Mouse (Mus musculus) heart, embryonic 14.5 days (tissue): Measurements from ENCODE around the gene Piezo1. TPM values are rescaled to one million over a fixed set of nuclear protein-coding genes. Genes with fewer than 3 reads are reported as not detected.

ENCODE experiments used
- ATAC-seq: fragments of 200-750 bp; cut with Nextera tagmentation; 2 replicates; pipeline ENCODE4 v1.8.0; 2017; ENCODE audit warnings: low read depth, moderate TSS enrichment; ENCODE audit not compliant: insufficient number of reproducible peaks, insufficient read depth, low FRiP score
- H3K27ac ChIP-seq, 2 experiments: fragments of 200-500 bp in 1 of 2; fragments of 300-500 bp in 1 of 2; sonication (generic) in 1 of 2; replicated peaks in 1 of 2; 2 replicates each; pipeline ENCODE4 v1.5.1; 2012 to 2014; ENCODE audit warnings: low read depth in 2 of 2, low read length in 2 of 2, control low read depth in 1 of 2, mild to moderate bottlenecking in 1 of 2, mixed read lengths in 1 of 2; ENCODE audit not compliant: control insufficient read depth in 1 of 2, insufficient read depth in 1 of 2
- H3K27me3 ChIP-seq: fragments of 300-500 bp; sonication (generic); 2 replicates; pipeline ENCODE4 v1.6.1; 2014; ENCODE audit warnings: mild to moderate bottlenecking, low read length, control low read depth; ENCODE audit not compliant: control insufficient read depth, insufficient read depth
- H3K36me3 ChIP-seq: fragments of 300-500 bp; sonication (generic); 2 replicates; pipeline ENCODE4 v1.6.1; 2014; ENCODE audit warnings: mild to moderate bottlenecking, control low read depth, low read length, mixed read lengths; ENCODE audit not compliant: control insufficient read depth, insufficient read depth
- H3K4me1 ChIP-seq, 2 experiments: fragments of 200-500 bp in 1 of 2; fragments of 300-500 bp in 1 of 2; sonication (generic) in 1 of 2; 2 replicates each; pipeline ENCODE4 v1.6.1; 2012 to 2014; ENCODE audit warnings: low read length in 2 of 2, control low read depth in 1 of 2, mixed read lengths in 1 of 2; ENCODE audit not compliant: control insufficient read depth in 2 of 2, insufficient read depth in 2 of 2
- H3K4me2 ChIP-seq: fragments of 300-500 bp; sonication (generic); 2 replicates; pipeline ENCODE4 v1.6.1; 2014; ENCODE audit warnings: mild to moderate bottlenecking, low read length
- H3K4me3 ChIP-seq, 2 experiments: fragments of 200-500 bp in 1 of 2; fragments of 300-500 bp in 1 of 2; sonication (generic) in 1 of 2; 2 replicates each; pipeline ENCODE4 v1.5.1; 2012 to 2014; ENCODE audit warnings: low read length in 2 of 2, mild to moderate bottlenecking in 2 of 2, control low read depth in 1 of 2, low read depth in 1 of 2, moderate library complexity in 1 of 2; ENCODE audit not compliant: control insufficient read depth in 1 of 2, insufficient read depth in 1 of 2
- H3K9ac ChIP-seq: fragments of 300-500 bp; sonication (generic); 2 replicates; pipeline ENCODE4 v1.6.1; 2014; ENCODE audit warnings: mild to moderate bottlenecking, low read length
- H3K9me3 ChIP-seq: fragments of 300-500 bp; sonication (generic); 2 replicates; pipeline ENCODE4 v1.6.1; 2016; ENCODE audit warnings: low read length, control low read depth; ENCODE audit not compliant: control insufficient read depth
- WGBS: fragments of 180-500 bp; shearing (Covaris S2); extraction: QIAGEN DNeasy Blood & Tissue Kit; methylation state at CpG from one replicate; pipeline ENCODE4 v1.1.7; 2014; 5-methylcytosine and 5-hydroxymethylcytosine counted together
- polyA plus RNA-seq: library from polyadenylated mRNA; unstranded; fragments of >200 nt; fragmentation: Nextera tagmentation; extraction: Ambion mirVana; gene quantifications from 2 replicates; pipeline ENCODE4 v1.2.1, GENCODE M21; 2014

Gene Piezo1
- polyA plus RNA-seq, 1 experiment from 2014 or later, result 14.9 TPM

GRCm38 (mm10) chr8:122451161-122451703 lies 99.9 kb downstream of the Piezo1 start:
- WGBS, result 20% methylated on average over 7 of the region's 7 CpGs
- Histone ChIP-seq H3K36me3 (no peaks in the 10 kb centered on the region), H3K27me3 (no peaks in the 10 kb centered on the region), H3K9ac (peak overlapping the region; percentile 31), H3K4me3 (no peak overlapping the region), H3K9me3 (no peaks in the 10 kb centered on the region), H3K27ac (peak overlapping the region; percentile 89 to 97), H3K4me2 (peak overlapping the region; percentile 46), H3K4me1 (peaks cover 23 to 31% of the 10 kb centered on the region in 2 experiments)
- peak; percentile 45 for ATAC-seq

GRCm38 (mm10) chr8:122445203-122445602 lies 105.9 kb downstream of the Piezo1 start:
- H3K4me1 ChIP-seq, result peaks cover 15 to 25% of the 10 kb centered on the region in 2 experiments
- no peak for ATAC-seq
- H3K4me2 ChIP-seq, result peak overlapping the region; percentile 92
- no peaks in the 10 kb centered on the region for H3K36me3 ChIP-seq
- peak overlapping the region; percentile 88 for H3K9ac ChIP-seq
- no peaks in the 10 kb centered on the region for H3K27me3 ChIP-seq
- no peaks in the 10 kb centered on the region for H3K9me3 ChIP-seq
- H3K27ac ChIP-seq, result peak overlapping the region; percentile 82 to 99
- 48% methylated on average over 3 of the region's 3 CpGs for WGBS
- H3K4me3 ChIP-seq, result peak overlapping the region in 1 of 2 experiments; percentile 57; a peak in 1 of 4 replicates

- peak overlapping the region; percentile 52 to 57 for H3K4me3 ChIP-seq
- H3K9me3 ChIP-seq, result no peaks in the 10 kb centered on the region
- ATAC-seq, result peak; percentile 42
- peak overlapping the region; percentile 92 for H3K4me2 ChIP-seq
- H3K9ac ChIP-seq, result peak overlapping the region; percentile 88
- H3K4me1 ChIP-seq, result peaks cover 12 to 22% of the 10 kb centered on the region in 2 experiments
- WGBS, result 3% methylated on average over 19 of the region's 19 CpGs
- no peaks in the 10 kb centered on the region for H3K27me3 ChIP-seq
- peak overlapping the region; percentile 82 to 99 for H3K27ac ChIP-seq
- H3K36me3 ChIP-seq, result peaks cover 6% of the 10 kb centered on the region; the same call in 1 of the 2 replicates
Measured at GRCm38 (mm10) chr8:122444058-122444748, 106.9 kb downstream of the Piezo1 start.

GRCm38 (mm10) chr8:122443262-122444006 lies 107.7 kb downstream of the Piezo1 start, which contains the start of gene Mvd:
TSS of gene Mvd (minus strand) at chr8:122443422.
- H3K27ac ChIP-seq, result peak within 1 kb of the TSS; percentile 82 to 99
- H3K36me3 ChIP-seq, result peaks cover 11% of the 10 kb centered on the region; the same call in 1 of the 2 replicates
- H3K9ac ChIP-seq, result peak within 1 kb of the TSS; percentile 88
- H3K4me2 ChIP-seq, result peak within 1 kb of the TSS; percentile 92
- peaks cover 14 to 22% of the 10 kb centered on the region in 2 experiments for H3K4me1 ChIP-seq
- ATAC-seq, result peak; percentile 94
- H3K4me3 ChIP-seq, result peak within 1 kb of the TSS; percentile 57 to 74
- no peaks in the 10 kb centered on the region for H3K27me3 ChIP-seq
- WGBS, result under 1% methylated on average over 47 of the region's 47 CpGs
- no peaks in the 10 kb centered on the region for H3K9me3 ChIP-seq

GRCm38 (mm10) chr8:122442781-122443180 lies 108.3 kb downstream of the Piezo1 start:
- peak overlapping the region; percentile 81 for H3K9ac ChIP-seq
- H3K27me3 ChIP-seq, result no peaks in the 10 kb centered on the region
- peak overlapping the region; percentile 57 to 74 for H3K4me3 ChIP-seq
- no peaks in the 10 kb centered on the region for H3K9me3 ChIP-seq
- no peak for ATAC-seq
- H3K4me1 ChIP-seq, result peaks cover 18 to 29% of the 10 kb centered on the region in 2 experiments
- peaks cover 13% of the 10 kb centered on the region; the same call in 1 of the 2 replicates for H3K36me3 ChIP-seq
- H3K4me2 ChIP-seq, result peak overlapping the region; percentile 92
- 1% methylated on average over 11 of the region's 12 CpGs for WGBS
- H3K27ac ChIP-seq, result peak overlapping the region; percentile 45 to 99; a peak in 3 of 4 replicates

GRCm38 (mm10) chr8:122442356-122442755 lies 108.8 kb downstream of the Piezo1 start:
- Histone ChIP-seq H3K4me3 (peak overlapping the region; percentile 57 to 74), H3K27ac (peak overlapping the region in 1 of 2 experiments; percentile 99; a peak in 1 of 4 replicates), H3K9me3 (no peaks in the 10 kb centered on the region), H3K27me3 (no peaks in the 10 kb centered on the region), H3K4me2 (peak overlapping the region; percentile 92), H3K4me1 (peaks cover 18 to 32% of the 10 kb centered on the region in 2 experiments), H3K9ac (peak overlapping the region; percentile 81), H3K36me3 (peaks cover 13% of the 10 kb centered on the region; the same call in 1 of the 2 replicates)
- ATAC-seq, result no peak
- WGBS, result 27% methylated on average over 7 of the region's 7 CpGs

GRCm38 (mm10) chr8:122441326-122441725 lies 109.8 kb downstream of the Piezo1 start:
- Histone ChIP-seq H3K36me3 (peaks cover 18% of the 10 kb centered on the region), H3K9me3 (no peaks in the 10 kb centered on the region), H3K27ac (no peak overlapping the region), H3K4me1 (peaks cover 18 to 32% of the 10 kb centered on the region in 2 experiments), H3K27me3 (no peaks in the 10 kb centered on the region), H3K9ac (no peak overlapping the region), H3K4me2 (no peak overlapping the region), H3K4me3 (no peak overlapping the region)
- no peak for ATAC-seq
- 89% methylated on average over 1 of the region's 1 CpGs for WGBS
